Mouse (Mus musculus): ENCODE data around the gene Icam5. TPM values are rescaled to one million over a fixed set of nuclear protein-coding genes. Genes with fewer than 3 reads are reported as not detected.

Gene Icam5
- not detected for polyA plus RNA-seq (2014; fragmentation: Illumina TruSeq; extraction: RNeasy Lipid Tissue Mini Kit (QIAGEN cat#74804))

GRCm38 (mm10) chr9:21031896-21032351 lies at the start of gene Icam5:
Icam5 (plus strand) TSS chr9:21032073.

GRCm38 (mm10) chr9:21002627-21003551 lies 29.0 kb upstream of the Icam5 start, which contains the start of gene Mrpl4:
Mrpl4 (plus strand) TSS chr9:21002738.

GRCm38 (mm10) chr9:21015571-21016130 lies 16.2 kb upstream of the Icam5 start, which contains the start of gene Icam1:
Icam1 (plus strand) TSS chr9:21015985.

GRCm38 (mm10) chr9:21029291-21030054 lies 2.4 kb upstream of the Icam5 start, which contains the start of gene Icam4:
Icam4 (plus strand) TSS chr9:21029373.

GRCm38 (mm10) chr9:21067006-21067684 lies 35.3 kb downstream of the Icam5 start, which contains the start of gene Zglp1:
Zglp1 (minus strand) TSS chr9:21067093.

GRCm38 (mm10) chr9:21073044-21073840 lies 41.4 kb downstream of the Icam5 start, which contains the start of the genes Gm49373 and Fdx1l:
Gm49373 (minus strand) TSS chr9:21073096.
Fdx1l (minus strand) TSS chr9:21073614.

Other genes with a start within 250 kb of the Icam5 start
- gene Col5a3, start 217.0 kb upstream of the Icam5 start, polyA plus RNA-seq (2014; fragmentation: Illumina TruSeq; extraction: RNeasy Lipid Tissue Mini Kit (QIAGEN cat#74804)): not detected
- not detected for gene Rdh8, start 213.6 kb upstream of the Icam5 start, polyA plus RNA-seq (2014; fragmentation: Illumina TruSeq; extraction: RNeasy Lipid Tissue Mini Kit (QIAGEN cat#74804))
- gene A230050P20Rik, start 163.4 kb upstream of the Icam5 start, polyA plus RNA-seq (2014; fragmentation: Illumina TruSeq; extraction: RNeasy Lipid Tissue Mini Kit (QIAGEN cat#74804)): 2.5 TPM
- not detected for gene Angptl6, start 152.3 kb upstream of the Icam5 start, polyA plus RNA-seq (2014; fragmentation: Illumina TruSeq; extraction: RNeasy Lipid Tissue Mini Kit (QIAGEN cat#74804))
- gene Ppan, start 143.9 kb upstream of the Icam5 start, polyA plus RNA-seq (2014; fragmentation: Illumina TruSeq; extraction: RNeasy Lipid Tissue Mini Kit (QIAGEN cat#74804)): 0.40 TPM
- gene Eif3g, start 133.4 kb upstream of the Icam5 start, polyA plus RNA-seq (2014; fragmentation: Illumina TruSeq; extraction: RNeasy Lipid Tissue Mini Kit (QIAGEN cat#74804)): 23.3 TPM
- 19.1 TPM for gene Dnmt1, start 72.2 kb upstream of the Icam5 start, polyA plus RNA-seq (2014; fragmentation: Illumina TruSeq; extraction: RNeasy Lipid Tissue Mini Kit (QIAGEN cat#74804))
- gene S1pr2, start 55.3 kb upstream of the Icam5 start, polyA plus RNA-seq (2014; fragmentation: Illumina TruSeq; extraction: RNeasy Lipid Tissue Mini Kit (QIAGEN cat#74804)): 1.7 TPM
- 0.63 TPM for gene Mrpl4, start 29.3 kb upstream of the Icam5 start, polyA plus RNA-seq (2014; fragmentation: Illumina TruSeq; extraction: RNeasy Lipid Tissue Mini Kit (QIAGEN cat#74804))
- 4.0 TPM for gene Icam1, start 16.1 kb upstream of the Icam5 start, polyA plus RNA-seq (2014; fragmentation: Illumina TruSeq; extraction: RNeasy Lipid Tissue Mini Kit (QIAGEN cat#74804))
- not detected for gene Icam4, start 2.7 kb upstream of the Icam5 start, polyA plus RNA-seq (2014; fragmentation: Illumina TruSeq; extraction: RNeasy Lipid Tissue Mini Kit (QIAGEN cat#74804))
- not detected for gene Zglp1, start 35.0 kb downstream of the Icam5 start, polyA plus RNA-seq (2014; fragmentation: Illumina TruSeq; extraction: RNeasy Lipid Tissue Mini Kit (QIAGEN cat#74804))
- not detected for gene Gm49373, start 41.0 kb downstream of the Icam5 start, polyA plus RNA-seq (2014; fragmentation: Illumina TruSeq; extraction: RNeasy Lipid Tissue Mini Kit (QIAGEN cat#74804))
- gene Fdx1l, start 41.5 kb downstream of the Icam5 start, polyA plus RNA-seq (2014; fragmentation: Illumina TruSeq; extraction: RNeasy Lipid Tissue Mini Kit (QIAGEN cat#74804)): not detected
- 0.54 TPM for gene Gm38431, start 59.9 kb downstream of the Icam5 start, polyA plus RNA-seq (2014; fragmentation: Illumina TruSeq; extraction: RNeasy Lipid Tissue Mini Kit (QIAGEN cat#74804))
- gene Raver1, start 59.9 kb downstream of the Icam5 start, polyA plus RNA-seq (2014; fragmentation: Illumina TruSeq; extraction: RNeasy Lipid Tissue Mini Kit (QIAGEN cat#74804)): 16.4 TPM
- gene Tyk2, start 99.2 kb downstream of the Icam5 start, polyA plus RNA-seq (2014; fragmentation: Illumina TruSeq; extraction: RNeasy Lipid Tissue Mini Kit (QIAGEN cat#74804)): 1.4 TPM
- 11.9 TPM for gene Cdc37, start 117.9 kb downstream of the Icam5 start, polyA plus RNA-seq (2014; fragmentation: Illumina TruSeq; extraction: RNeasy Lipid Tissue Mini Kit (QIAGEN cat#74804))
- gene Pde4a, start 133.6 kb downstream of the Icam5 start, polyA plus RNA-seq (2014; fragmentation: Illumina TruSeq; extraction: RNeasy Lipid Tissue Mini Kit (QIAGEN cat#74804)): 0.60 TPM
- gene Keap1, start 207.3 kb downstream of the Icam5 start, polyA plus RNA-seq (2014; fragmentation: Illumina TruSeq; extraction: RNeasy Lipid Tissue Mini Kit (QIAGEN cat#74804)): 9.5 TPM
- gene S1pr5, start 216.4 kb downstream of the Icam5 start, polyA plus RNA-seq (2014; fragmentation: Illumina TruSeq; extraction: RNeasy Lipid Tissue Mini Kit (QIAGEN cat#74804)): not detected
- gene Atg4d, start 233.2 kb downstream of the Icam5 start, polyA plus RNA-seq (2014; fragmentation: Illumina TruSeq; extraction: RNeasy Lipid Tissue Mini Kit (QIAGEN cat#74804)): 0.80 TPM